Mouse (Mus musculus): ENCODE results near the gene Sgip1.

DNA sequence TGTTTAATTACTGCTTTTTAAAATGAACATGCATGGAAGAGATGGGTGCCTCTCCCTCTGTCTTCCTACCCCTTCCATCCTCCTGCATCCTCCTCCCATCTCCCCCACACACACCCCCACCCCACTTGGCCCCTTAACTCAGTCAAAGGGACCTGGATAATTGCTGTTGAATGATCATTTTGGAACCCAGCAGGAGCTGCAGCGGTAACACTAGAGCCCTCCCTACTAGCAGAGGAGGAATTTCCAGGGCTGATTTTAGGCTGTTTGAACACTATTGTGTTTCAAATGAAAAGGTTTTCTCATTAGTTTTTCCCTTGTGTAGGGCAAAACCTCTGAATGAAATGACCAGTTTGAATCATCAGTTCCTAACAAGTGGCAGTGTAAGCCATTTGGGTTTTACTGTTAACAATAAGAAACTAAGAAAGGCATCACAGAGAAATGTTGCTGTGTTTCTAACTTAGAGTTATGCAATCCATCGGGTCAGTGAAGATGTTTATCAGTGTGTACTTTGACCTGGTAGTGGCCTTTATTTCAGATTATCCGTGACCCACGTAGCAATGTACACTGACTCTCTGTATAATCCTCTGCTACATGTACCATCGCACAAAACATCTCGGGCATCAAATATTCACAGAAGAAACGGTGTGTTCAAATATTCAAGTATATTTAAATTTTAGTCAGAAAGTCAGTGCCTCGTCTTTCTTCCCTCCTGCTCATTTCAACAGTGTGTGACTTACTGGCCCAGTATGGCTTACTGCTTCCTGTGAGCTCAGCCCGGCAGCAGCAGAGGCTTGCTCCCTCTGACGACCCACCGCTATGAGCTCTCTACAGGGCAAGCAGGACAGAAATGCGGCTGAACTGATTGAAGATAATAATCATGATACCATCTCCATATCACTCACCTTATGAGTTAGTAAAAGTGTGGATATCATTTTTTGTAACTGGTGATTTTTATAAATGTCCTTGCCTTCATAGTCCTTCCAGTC lies 235.5 kb downstream of the Sgip1 start:
- TF ChIP-seq USF1 (IDR thresholded peaks at IDR 0.05; ENCODE audit: low read depth) (no peak), MAX (IDR thresholded peaks at IDR 0.05; ENCODE audit: low read depth) (no peak), POLR2A (IDR thresholded peaks at IDR 0.05; ENCODE audit: insufficient read length, low read depth) (no peak), MYOD1 (IDR thresholded peaks at IDR 0.05; ENCODE audit: control insufficient read depth in 1 of 3, insufficient read length in 2 of 3, low read depth in 2 of 3) (no peak), POLR2AphosphoS2 (IDR thresholded peaks at IDR 0.05; ENCODE audit: insufficient read length, low read depth) (no peak)

All from myocyte (in vitro differentiated cells).